Mouse (Mus musculus) heart, adult 2 months (tissue): ENCODE results near the gene Napa. TPM values are rescaled to one million over a fixed set of nuclear protein-coding genes. Genes with fewer than 3 reads are reported as not detected.

Source experiments
- DNase-seq, 2 experiments: peaks; one replicate each; pipeline ENCODE4 v3.0.0; 2021
- H3K27ac ChIP-seq: fragments of 200-600 bp; 2 replicates; pipeline ENCODE4 v1.8.1; 2022
- H3K27me3 ChIP-seq: fragments of 200-500 bp; 2 replicates; pipeline ENCODE4 v1.6.1; 2012; ENCODE audit warnings: mild to moderate bottlenecking, low read length, inconsistent platforms, mixed read lengths; ENCODE audit not compliant: control insufficient read depth, insufficient read depth
- H3K36me3 ChIP-seq: fragments of 200-500 bp; 2 replicates; pipeline ENCODE4 v1.6.1; 2012; ENCODE audit warnings: low read length, inconsistent platforms; ENCODE audit not compliant: control insufficient read depth, insufficient read depth
- H3K4me1 ChIP-seq: fragments of 200-500 bp; 2 replicates; pipeline ENCODE4 v1.6.1; 2011; ENCODE audit warnings: low read length; ENCODE audit not compliant: control insufficient read depth, insufficient read depth
- H3K4me3 ChIP-seq: fragments of 200-600 bp; 2 replicates; pipeline ENCODE4 v1.8.1; 2022
- H3K79me2 ChIP-seq: fragments of 200-500 bp; replicated peaks from 2 replicates; pipeline ENCODE4 v1.6.1; 2012; ENCODE audit warnings: mild to moderate bottlenecking, inconsistent platforms, low read length, moderate library complexity, mixed read lengths; ENCODE audit not compliant: control insufficient read depth, insufficient read depth
- H3K9ac ChIP-seq: fragments of 200-500 bp; 2 replicates; pipeline ENCODE4 v1.6.1; 2012; ENCODE audit warnings: low read depth, mild to moderate bottlenecking, control low read depth, inconsistent platforms, low read length, mixed read lengths
- CTCF ChIP-seq: fragments of 200-600 bp; IDR thresholded peaks from 2 replicates; pipeline ENCODE4 v1.8.1; 2022; ENCODE audit warnings: antibody characterized with exemption, mild to moderate bottlenecking, moderate library complexity
- EP300 ChIP-seq: fragments of 200-500 bp; IDR thresholded peaks from 2 replicates; pipeline ENCODE4 v1.6.1; 2011; ENCODE audit warnings: low read depth, low read length, control low read depth; ENCODE audit not compliant: insufficient read depth
- POLR2A ChIP-seq: fragments of 200-500 bp; IDR thresholded peaks from 2 replicates; pipeline ENCODE4 v1.6.1; 2011; ENCODE audit warnings: mild to moderate bottlenecking, low read depth, low read length, control low read depth; ENCODE audit not compliant: insufficient read depth
- WGBS: fragments of 180-500 bp; shearing (Covaris S2); methylation state at CpG from one replicate; pipeline ENCODE4 v1.1.7; 2018; 5-methylcytosine and 5-hydroxymethylcytosine counted together
- intact Hi-C: fragments of 180-260 bp; cut with DNase I; formaldehyde crosslinking; loops from one replicate; pipeline ENCODE4 v1.15.1; 2025
- polyA plus RNA-seq: library from polyadenylated mRNA; depleted of rRNA; stranded (reverse); fragments of >200 nt; gene quantifications from 2 replicates; pipeline ENCODE4 v1.2.3, GENCODE M21; 2012
- total RNA-seq, 2 experiments: library from RNA; stranded (reverse); gene quantifications; 2 replicates each; pipeline ENCODE4 v1.2.3; 2021

Napa gene
- total and polyA plus RNA-seq, 3 experiments = 74.0 to 165 (median 95.3) TPM

DNA sequence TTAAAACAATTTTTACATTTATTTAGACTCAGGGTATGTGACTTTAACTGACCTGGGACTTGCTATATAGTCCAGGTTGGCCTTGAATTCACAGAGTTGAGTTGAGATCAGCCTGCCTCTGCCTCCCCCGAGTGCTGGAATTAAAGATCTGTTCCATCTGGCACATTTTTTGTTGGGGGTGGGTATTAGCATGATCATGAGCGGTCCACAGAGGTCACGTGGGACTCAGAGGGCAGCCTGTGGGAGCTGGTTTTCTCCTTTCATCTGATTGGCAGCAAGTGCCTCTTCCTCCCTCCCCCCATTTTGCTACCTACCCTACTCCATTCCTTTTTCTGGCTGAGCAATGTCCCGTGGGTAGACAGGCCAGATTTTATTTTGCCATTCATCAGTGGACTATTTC is 17.7 kb upstream of the Napa start:
- intact Hi-C loops = no loop called here
- Histone ChIP-seq H3K4me1 (no peaks in the 10 kb centered on the region), H3K36me3 (no peaks in the 10 kb centered on the region), H3K79me2 (no peaks in the 10 kb centered on the region), H3K27ac (no peak overlapping the region), H3K27me3 (no peaks in the 10 kb centered on the region; the same call in 1 of the 2 replicates), H3K4me3 (no peak overlapping the region), H3K9ac (no peak overlapping the region)
- DNase-seq = no peak
- WGBS = 63% methylated on average over 4 of the region's 4 CpGs
- TF ChIP-seq CTCF (no peak), EP300 (no peak), POLR2A (no peak)

GRCm38 (mm10) chr7:16083361-16083760 is 14.9 kb upstream of the Napa start:
- intact Hi-C loops = no loop called here
- H3K79me2 ChIP-seq = no peaks in the 10 kb centered on the region
- no peak overlapping the region for H3K27ac ChIP-seq
- H3K36me3 ChIP-seq = no peaks in the 10 kb centered on the region
- DNase-seq = no peak
- H3K4me1 ChIP-seq = no peaks in the 10 kb centered on the region
- H3K4me3 ChIP-seq = no peak overlapping the region
- WGBS = 49% methylated on average over 4 of the region's 4 CpGs
- no peak overlapping the region for H3K9ac ChIP-seq
- H3K27me3 ChIP-seq = no peaks in the 10 kb centered on the region; the same call in 1 of the 2 replicates
- TF ChIP-seq CTCF (no peak), EP300 (no peak), POLR2A (no peak)

DNA sequence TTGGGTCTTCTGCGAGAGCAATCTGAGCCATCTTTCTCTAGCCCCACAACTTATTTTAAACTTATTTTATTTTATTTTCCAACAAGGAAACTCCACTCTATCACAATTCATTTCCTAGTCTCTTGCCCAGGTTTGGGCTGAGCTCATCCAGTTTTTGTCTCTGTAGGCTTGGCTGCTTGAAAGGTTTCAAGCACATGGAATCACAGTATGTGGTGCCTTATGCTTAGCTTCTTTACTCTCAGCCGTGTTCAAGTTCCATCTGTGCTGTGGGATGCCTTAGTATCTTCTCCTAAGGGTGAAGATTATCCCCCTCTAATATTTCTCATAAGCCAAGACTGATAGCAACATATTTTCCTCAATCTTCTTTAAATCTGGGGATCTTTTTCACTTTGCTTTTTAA is 10.7 kb upstream of the Napa start:
- no peaks in the 10 kb centered on the region for H3K36me3 ChIP-seq
- WGBS = 66% methylated on average over 2 of the region's 2 CpGs

GRCm38 (mm10) chr7:16094592-16094991 is 3.7 kb upstream of the Napa start:
- no peak overlapping the region for H3K9ac ChIP-seq
- H3K27me3 ChIP-seq = no peaks in the 10 kb centered on the region
- peaks cover 3% of the 10 kb centered on the region; the same call in 1 of the 2 replicates for H3K79me2 ChIP-seq
- TF ChIP-seq CTCF (no peak), POLR2A (no peak), EP300 (no peak)
- no peak for DNase-seq
- 54% methylated on average over 3 of the region's 3 CpGs for WGBS
- H3K36me3 ChIP-seq = no peaks in the 10 kb centered on the region
- no peaks in the 10 kb centered on the region; the same call in none of the 2 replicates for H3K4me1 ChIP-seq
- no peak overlapping the region for H3K27ac ChIP-seq
- no peak overlapping the region for H3K4me3 ChIP-seq
- intact Hi-C loops = no loop called here

More for the DNA sequence above, 10.7 kb upstream of the Napa start:
- Histone ChIP-seq H3K4me1 (no peaks in the 10 kb centered on the region), H3K4me3 (no peak overlapping the region), H3K9ac (no peak overlapping the region), H3K27me3 (no peaks in the 10 kb centered on the region), H3K79me2 (no peaks in the 10 kb centered on the region), H3K27ac (no peak overlapping the region)
- TF ChIP-seq POLR2A = no peak
- TF ChIP-seq EP300 = no peak
- TF ChIP-seq CTCF = no peak
- no peak for DNase-seq
- intact Hi-C loops = no loop called here

- Histone ChIP-seq H3K27me3 (no peaks in the 10 kb centered on the region), H3K4me1 (peaks cover 13% of the 10 kb centered on the region), H3K36me3 (no peaks in the 10 kb centered on the region), H3K79me2 (peaks cover 8% of the 10 kb centered on the region), H3K27ac (no peak overlapping the region), H3K4me3 (no peak overlapping the region), H3K9ac (no peak overlapping the region)
- DNase-seq = no peak
- no peak for TF ChIP-seq EP300
- TF ChIP-seq CTCF = no peak
- 63% methylated on average over 4 of the region's 4 CpGs for WGBS
- intact Hi-C loops = loop anchor here (2.0 to 5.0 kb wide), 3 partner anchors 47 to 178 kb away; partner anchors contain the start of gene Selenow
Observed at GRCm38 (mm10) chr7:16099901-16100300, 1.6 kb downstream of the Napa start.

GRCm38 (mm10) chr7:16101081-16101480 is 2.8 kb downstream of the Napa start:
- peaks cover 13% of the 10 kb centered on the region for H3K4me1 ChIP-seq
- peaks cover 10% of the 10 kb centered on the region for H3K79me2 ChIP-seq
- no peak overlapping the region for H3K27ac ChIP-seq
- TF ChIP-seq CTCF (no peak), EP300 (no peak), POLR2A (no peak)
- no peak overlapping the region for H3K4me3 ChIP-seq
- H3K36me3 ChIP-seq = no peaks in the 10 kb centered on the region
- H3K9ac ChIP-seq = no peak overlapping the region
- DNase-seq = no peak
- intact Hi-C loops = loop anchor here (1.0 kb wide), 1 partner anchor 19 kb away; no protein-coding TSS in a partner anchor
- WGBS = 66% methylated on average over 7 of the region's 7 CpGs
- H3K27me3 ChIP-seq = no peaks in the 10 kb centered on the region
